Mouse (Mus musculus): ENCODE data around the gene Phf14.

DNA sequence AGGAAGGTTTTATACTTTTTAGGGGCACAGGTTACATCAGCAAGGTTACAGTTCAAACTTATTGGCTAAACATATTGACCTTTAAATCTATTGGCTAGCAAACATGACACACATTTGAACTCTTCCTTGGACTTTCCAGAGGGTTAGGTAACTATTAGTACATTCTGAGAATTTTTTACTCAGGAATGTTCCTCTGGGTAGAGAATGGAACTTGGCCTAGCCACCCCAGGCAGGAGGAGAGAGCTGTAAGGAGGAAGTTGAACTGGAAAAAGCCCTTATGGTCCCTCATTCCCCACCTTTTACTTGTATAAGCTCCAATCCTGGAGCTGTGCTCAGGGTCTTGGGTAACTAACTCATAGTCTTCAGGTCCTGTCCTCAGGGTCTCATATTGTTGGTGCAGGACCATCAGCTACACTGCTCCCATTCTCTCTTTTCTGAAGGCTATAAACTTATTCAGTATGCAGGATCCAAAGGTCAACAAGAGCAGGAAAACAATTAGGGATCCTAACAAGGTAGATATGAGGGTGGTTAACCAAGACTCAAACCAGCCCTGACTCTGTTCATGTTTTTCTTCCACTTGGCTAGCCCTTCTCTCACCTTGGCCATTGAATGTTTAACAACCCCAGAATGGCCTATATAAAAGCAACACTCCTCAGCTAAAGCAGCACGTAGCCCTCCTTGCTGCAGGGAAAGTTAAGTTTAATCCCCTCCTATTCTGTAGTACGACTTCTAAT, 119.4 kb downstream of the Phf14 start:
- no peak for TF ChIP-seq EP300 (IDR thresholded peaks at IDR 0.05; ENCODE audit: insufficient read depth, low read depth, low read length)
- no peak for TF ChIP-seq CTCF (IDR thresholded peaks at IDR 0.05; ENCODE audit: low read depth, low read length)
